Mouse (Mus musculus): ENCODE results near the gene Cenpi. TPM values are rescaled to one million over a fixed set of nuclear protein-coding genes. Genes with fewer than 3 reads are reported as not detected.
A peak's percentile ranks its signal among the peaks of the same experiment; 100 is the strongest.

The Cenpi gene
- polyA plus RNA-seq, 1 experiment from 2014 or later, result 35.5 TPM

DNA sequence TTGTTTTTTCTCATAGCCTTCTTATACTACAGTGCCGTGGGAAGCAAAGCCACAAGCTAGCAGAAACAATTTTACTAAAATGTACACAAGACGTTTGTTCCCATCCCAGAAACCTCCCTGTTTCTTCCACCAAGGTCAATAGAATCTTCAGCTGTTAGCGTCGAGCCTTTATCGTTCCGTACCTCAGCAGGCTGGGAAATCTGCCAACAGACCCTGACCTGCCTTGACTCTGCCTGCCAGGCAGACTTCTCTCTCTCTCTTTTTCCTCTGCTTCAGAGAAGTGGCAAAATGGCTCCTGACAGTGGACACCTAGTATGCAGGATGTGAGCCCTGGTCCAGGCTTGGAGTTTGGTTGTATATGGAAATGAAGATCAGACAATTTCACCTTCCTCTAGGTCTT is 77.0 kb downstream of the Cenpi start:
- Histone ChIP-seq H3K36me3 (no peaks in the 10 kb centered on the region), H3K9me3 (replicated peaks) (no peaks in the 10 kb centered on the region), H3K27me3 (ENCODE audit: low read depth, poor library complexity, severe bottlenecking) (peaks cover 42% of the 10 kb centered on the region), H3K27ac (no peak overlapping the region), H3K4me3 (no peak overlapping the region), H3K4me1 (no peaks in the 10 kb centered on the region)
- 91% methylated on average over 6 of the region's 6 CpGs for WGBS
- no peak for DNase-seq (ENCODE audit: low spot score)

DNA sequence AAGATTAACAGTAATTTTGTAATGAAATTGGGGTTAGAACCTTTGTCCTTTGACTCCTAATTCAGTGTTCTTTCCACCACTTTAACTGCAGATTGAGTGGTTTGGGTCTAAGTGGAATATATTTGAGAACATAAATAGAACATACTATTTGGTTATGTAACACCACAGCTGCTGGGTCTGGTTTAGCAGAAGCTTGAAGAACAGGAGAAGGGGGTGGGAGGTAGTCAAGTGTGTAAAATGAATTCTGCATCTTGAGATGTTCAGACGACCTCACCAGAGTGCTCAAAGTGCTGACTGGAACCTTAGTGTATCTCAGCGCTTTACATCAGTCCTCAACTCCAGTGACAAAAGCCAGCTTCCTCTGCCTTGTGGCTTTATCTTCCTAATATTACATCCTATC is 91.1 kb downstream of the Cenpi start:
- WGBS, result 69% methylated on average over 2 of the region's 2 CpGs
- peaks cover 66% of the 10 kb centered on the region for H3K27me3 ChIP-seq (ENCODE audit: low read depth, poor library complexity, severe bottlenecking)

DNA sequence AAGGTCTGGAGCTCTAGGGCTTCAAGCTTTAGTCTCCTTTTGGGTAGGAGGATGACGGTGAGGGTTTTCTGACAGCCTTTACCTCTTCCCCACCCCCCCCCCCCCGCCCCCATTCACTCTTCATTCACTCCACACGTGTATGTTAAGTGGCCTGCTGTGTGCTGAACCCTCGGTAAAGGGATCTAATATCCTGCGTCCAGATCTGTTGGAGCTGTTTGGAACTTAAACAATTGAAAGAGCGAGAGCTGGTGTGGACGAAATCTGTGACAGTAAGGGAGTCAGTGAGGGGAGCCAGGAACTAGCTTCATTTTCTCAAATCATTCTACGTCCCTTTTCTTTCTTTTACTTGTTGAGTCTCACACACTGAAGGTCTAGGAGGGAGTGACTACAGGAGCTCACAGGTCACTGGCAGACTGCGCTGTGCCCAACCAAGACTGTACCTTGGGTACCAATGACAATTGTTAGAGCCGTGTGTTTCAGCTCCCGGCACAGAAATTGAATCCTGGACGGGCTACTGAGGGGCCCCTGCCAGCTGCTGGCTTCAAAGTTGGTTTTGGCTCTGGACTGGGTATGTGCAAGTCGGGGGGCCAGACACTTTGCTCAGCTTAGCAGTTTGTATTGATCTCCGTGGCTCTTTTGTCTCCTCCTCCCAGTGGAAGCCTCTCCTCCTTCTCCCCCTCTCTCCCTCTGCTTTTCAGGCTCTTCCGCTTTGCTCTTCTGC is 96.1 kb downstream of the Cenpi start, which contains the start of gene Drp2:
Gene Drp2 (plus strand): TSS at position 689 of the 721 bp plus-strand sequence.
- H3K9me3 ChIP-seq (replicated peaks), result no peaks in the 10 kb centered on the region
- H3K4me3 ChIP-seq, result peak within 1 kb of the TSS; percentile 44
- peak within 1 kb of the TSS; percentile 56 for H3K27ac ChIP-seq
- H3K4me1 ChIP-seq, result no peaks in the 10 kb centered on the region
- peaks cover 71% of the 10 kb centered on the region for H3K27me3 ChIP-seq (ENCODE audit: low read depth, poor library complexity, severe bottlenecking)
- 29% methylated on average over 15 of the region's 15 CpGs for WGBS
- no peaks in the 10 kb centered on the region for H3K36me3 ChIP-seq
- DNase-seq (ENCODE audit: low spot score), result no peak

More for the DNA sequence above, 91.1 kb downstream of the Cenpi start:
- Histone ChIP-seq H3K27ac (no peak overlapping the region), H3K4me1 (no peaks in the 10 kb centered on the region), H3K36me3 (no peaks in the 10 kb centered on the region), H3K4me3 (no peak overlapping the region), H3K9me3 (replicated peaks) (no peaks in the 10 kb centered on the region)
- no peak for DNase-seq (ENCODE audit: low spot score)

- Histone ChIP-seq H3K27ac (peak overlapping the region; percentile 56), H3K36me3 (no peaks in the 10 kb centered on the region), H3K4me1 (no peaks in the 10 kb centered on the region), H3K9me3 (replicated peaks) (no peaks in the 10 kb centered on the region), H3K4me3 (peak overlapping the region; percentile 44), H3K27me3 (ENCODE audit: low read depth, poor library complexity, severe bottlenecking) (peaks cover 76% of the 10 kb centered on the region)
- peak; percentile 31 for DNase-seq (ENCODE audit: low spot score)
- 28% methylated on average over 7 of the region's 14 CpGs for WGBS
These were observed 96.7 kb downstream of the Cenpi start for GRCm38 (mm10) chrX:134404584-134404955.

GRCm38 (mm10) chrX:134409354-134409900 is 101.5 kb downstream of the Cenpi start:
- H3K4me3 ChIP-seq, result no peak overlapping the region
- H3K36me3 ChIP-seq, result no peaks in the 10 kb centered on the region
- no peaks in the 10 kb centered on the region for H3K4me1 ChIP-seq
- no peak for DNase-seq (ENCODE audit: low spot score)
- WGBS, result 92% methylated on average over 6 of the region's 6 CpGs
- no peak overlapping the region for H3K27ac ChIP-seq
- peaks cover 50% of the 10 kb centered on the region for H3K27me3 ChIP-seq (ENCODE audit: low read depth, poor library complexity, severe bottlenecking)
- no peaks in the 10 kb centered on the region for H3K9me3 ChIP-seq (replicated peaks)

GRCm38 (mm10) chrX:134412096-134412495 is 104.2 kb downstream of the Cenpi start:
- WGBS, result 85% methylated on average over 1 of the region's 1 CpGs

More at GRCm38 (mm10) chrX:134412096-134412495, 104.2 kb downstream of the Cenpi start:
- peaks cover 23% of the 10 kb centered on the region; the same call in 1 of the 2 replicates for H3K27me3 ChIP-seq (ENCODE audit: low read depth, poor library complexity, severe bottlenecking)
- H3K27ac ChIP-seq, result no peak overlapping the region
- no peaks in the 10 kb centered on the region for H3K4me1 ChIP-seq
- no peaks in the 10 kb centered on the region for H3K36me3 ChIP-seq
- no peak for DNase-seq (ENCODE audit: low spot score)
- H3K4me3 ChIP-seq, result no peak overlapping the region
- no peaks in the 10 kb centered on the region for H3K9me3 ChIP-seq (replicated peaks)

Other genes with a start within 250 kb of the Cenpi start
- gene Cstf2, start 248.9 kb upstream of the Cenpi start, polyA plus RNA-seq (2016; fragmentation: Nextera tagmentation; extraction: Ambion mirVana), result 67.8 and 69.1 TPM in 2 replicates
- gene Xkrx, start 146.0 kb upstream of the Cenpi start, polyA plus RNA-seq (2016; fragmentation: Nextera tagmentation; extraction: Ambion mirVana), result 0.13 TPM in 1 of 2 replicates, not detected in the other
- not detected in 2 replicates for gene Arl13a, start 120.6 kb upstream of the Cenpi start, polyA plus RNA-seq (2016; fragmentation: Nextera tagmentation; extraction: Ambion mirVana)
- 0.06 TPM in 1 of 2 replicates, not detected in the other for gene Nox1, start 86.1 kb upstream of the Cenpi start, polyA plus RNA-seq (2016; fragmentation: Nextera tagmentation; extraction: Ambion mirVana)
- gene Trmt2b, start 31.1 kb upstream of the Cenpi start, polyA plus RNA-seq (2016; fragmentation: Nextera tagmentation; extraction: Ambion mirVana), result 7.5 and 9.8 TPM in 2 replicates
- 1.8 and 3.3 TPM in 2 replicates for gene Tmem35a, start 12.9 kb upstream of the Cenpi start, polyA plus RNA-seq (2016; fragmentation: Nextera tagmentation; extraction: Ambion mirVana)
- gene Drp2, start 96.5 kb downstream of the Cenpi start, polyA plus RNA-seq (2016; fragmentation: Nextera tagmentation; extraction: Ambion mirVana), result 0.78 and 0.95 TPM in 2 replicates
- gene Taf7l, start 168.4 kb downstream of the Cenpi start, polyA plus RNA-seq (2016; fragmentation: Nextera tagmentation; extraction: Ambion mirVana), result 0.13 TPM in 1 of 2 replicates, not detected in the other
- gene Timm8a1, start 233.8 kb downstream of the Cenpi start, polyA plus RNA-seq (2016; fragmentation: Nextera tagmentation; extraction: Ambion mirVana), result 90.7 and 117 TPM in 2 replicates

Data from limb, embryonic 10.5 days (tissue).